Mouse (Mus musculus) cerebellum, adult 9-11 months (tissue): ENCODE measurements around the gene Naxd.
"Not testable (repeated sequence)": the region's sequence is repeated elsewhere in the genome, so short reads cannot be mapped to it uniquely, and the experiment has no call there.

Source experiments
- DNase-seq: peaks from one replicate; pipeline ENCODE4 v3.0.0; 2022

Gene Naxd

DNA sequence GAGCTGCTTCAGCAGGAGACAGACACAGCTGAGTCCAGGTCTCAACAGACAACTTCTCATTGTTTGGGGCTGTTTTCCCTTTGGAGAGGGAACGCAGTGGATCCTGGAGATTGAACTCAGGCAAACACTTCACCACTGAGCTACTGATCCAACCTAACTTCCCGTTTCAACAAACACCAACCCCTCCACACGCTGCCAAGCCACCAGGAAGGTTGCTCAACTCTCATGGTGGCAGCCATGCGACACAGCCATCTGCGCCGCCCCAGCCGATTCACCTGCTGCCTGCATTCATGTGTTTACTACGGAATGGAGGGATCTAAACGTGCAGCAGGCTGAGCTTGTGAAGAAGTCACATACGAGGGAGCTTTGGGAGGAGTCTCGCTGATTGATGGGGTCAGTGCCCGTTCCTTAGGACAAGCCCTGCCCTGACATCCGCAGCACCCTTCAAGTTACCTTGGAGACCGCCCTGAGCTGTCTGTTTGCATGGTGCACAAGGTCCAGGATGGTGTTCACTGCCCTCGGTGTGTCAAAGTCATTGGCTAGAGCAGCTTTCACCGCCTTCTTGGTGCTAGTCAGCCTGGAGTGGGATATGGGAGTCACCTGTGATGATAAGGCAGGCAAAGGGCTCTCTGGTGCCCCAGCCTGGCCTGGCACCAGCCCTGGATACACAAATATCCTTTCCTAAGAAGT, 20.2 kb downstream of the Naxd start:
- DNase-seq, result no peak

- no peak for DNase-seq
Observed at GRCm38 (mm10) chr8:11518056-11518396, 20.7 kb downstream of the Naxd start.

DNA sequence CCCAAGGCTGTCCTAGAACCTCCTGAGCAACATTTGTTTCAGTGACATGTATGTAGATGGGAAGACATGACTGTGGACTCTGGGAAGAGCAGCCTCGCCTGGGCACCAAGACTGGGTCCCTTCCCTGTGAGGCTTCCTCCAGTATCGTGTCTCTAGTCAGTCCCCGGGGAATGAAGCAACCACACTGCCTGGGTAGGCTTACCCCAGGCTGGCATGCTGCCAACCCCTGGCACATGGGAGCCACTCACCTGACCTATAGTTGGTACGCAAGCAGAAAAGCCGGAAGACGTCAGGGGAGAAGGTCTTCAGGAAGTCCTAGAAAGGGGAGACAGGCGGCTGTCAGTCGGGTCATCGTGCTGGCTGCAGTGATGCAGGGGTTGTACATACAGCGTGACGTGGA, 21.4 kb downstream of the Naxd start:
- DNase-seq, result no peak

GRCm38 (mm10) chr8:11523331-11523730, 26.0 kb downstream of the Naxd start:
- DNase-seq, result no peak

- DNase-seq, result no peak
Observed at GRCm38 (mm10) chr8:11530155-11530770, 33.0 kb downstream of the Naxd start.

DNA sequence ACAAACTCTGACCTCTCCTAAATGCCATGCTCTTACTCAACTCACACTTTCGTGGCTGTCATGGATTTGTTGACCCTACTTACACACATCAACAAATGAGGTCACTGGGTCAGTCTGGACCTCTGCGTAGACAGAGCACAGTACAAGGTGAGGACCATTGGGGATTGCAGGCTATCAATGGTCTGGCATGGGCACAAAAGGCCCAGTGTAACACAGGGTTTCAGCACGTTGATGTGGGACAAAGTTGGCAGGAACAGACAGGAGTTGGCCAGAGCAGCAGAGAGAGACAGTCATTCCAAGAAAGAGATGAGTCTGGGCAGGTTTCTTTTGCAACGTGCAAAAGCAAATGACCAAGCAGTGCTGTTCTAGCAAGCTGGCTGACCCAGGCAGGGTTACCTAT, 33.5 kb downstream of the Naxd start:
- no peak for DNase-seq

GRCm38 (mm10) chr8:11534494-11534893, 37.2 kb downstream of the Naxd start:
- no peak for DNase-seq

DNA sequence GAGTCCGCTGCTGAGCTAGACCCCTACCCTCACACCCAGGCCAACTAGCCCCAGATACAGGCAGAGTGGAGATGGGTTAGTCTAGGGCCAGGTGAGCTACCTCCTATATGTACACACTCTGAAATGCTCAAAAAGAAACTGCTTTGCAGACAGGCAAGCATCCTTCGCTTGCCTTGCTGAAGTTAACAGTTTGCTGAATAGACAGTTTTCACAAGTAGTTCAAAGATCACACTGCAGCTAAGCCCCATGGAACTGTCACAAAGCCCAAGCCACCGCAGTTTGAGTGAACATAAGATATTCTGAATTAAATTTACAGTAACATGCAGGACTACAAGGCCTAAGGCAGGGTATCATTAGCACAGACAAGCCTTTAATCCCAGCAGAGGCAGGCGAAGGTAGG, 41.7 kb downstream of the Naxd start:
- no peak for DNase-seq

GRCm38 (mm10) chr8:11540182-11540581, 42.9 kb downstream of the Naxd start:
- DNase-seq, result no peak

DNA sequence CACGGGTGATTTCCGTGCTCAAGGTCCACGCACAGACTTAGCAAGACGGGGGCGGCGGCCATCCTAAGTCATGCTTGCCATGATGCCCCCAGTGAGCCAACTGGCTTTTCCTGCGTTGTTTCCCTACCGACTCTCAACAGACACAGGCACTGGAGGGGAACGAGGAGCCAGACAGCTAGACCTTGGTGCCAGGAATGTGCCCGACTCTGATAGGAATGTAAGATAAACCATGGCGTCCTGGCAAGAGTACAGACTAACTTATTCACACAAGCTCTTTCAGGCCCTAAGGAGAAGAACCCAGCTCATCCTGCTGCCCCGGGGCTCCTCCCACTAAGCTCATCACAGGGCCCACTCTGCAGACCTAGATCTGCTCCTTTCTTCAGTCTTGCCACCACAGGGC, 44.7 kb downstream of the Naxd start:
- no peak for DNase-seq

DNA sequence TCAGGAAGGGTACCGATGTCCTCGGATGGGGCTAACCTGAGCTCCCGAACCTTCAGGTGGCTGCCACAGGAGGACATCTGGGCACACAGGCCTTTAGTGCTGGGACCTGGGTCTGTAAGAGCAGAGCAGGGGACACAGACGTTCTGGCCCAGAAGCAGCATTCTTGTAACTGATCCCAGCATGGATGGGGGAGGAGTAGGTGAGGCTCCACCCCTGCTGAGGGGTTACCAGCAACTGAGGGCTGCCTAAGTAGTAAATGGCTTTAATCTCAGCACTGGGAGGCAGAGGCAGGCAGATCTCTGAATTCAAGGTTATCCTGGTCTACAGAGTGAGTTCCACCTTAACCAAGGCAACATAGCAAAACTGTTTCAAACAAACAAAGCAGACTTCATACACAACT, 45.6 kb downstream of the Naxd start:
- DNase-seq, result no peak

DNA sequence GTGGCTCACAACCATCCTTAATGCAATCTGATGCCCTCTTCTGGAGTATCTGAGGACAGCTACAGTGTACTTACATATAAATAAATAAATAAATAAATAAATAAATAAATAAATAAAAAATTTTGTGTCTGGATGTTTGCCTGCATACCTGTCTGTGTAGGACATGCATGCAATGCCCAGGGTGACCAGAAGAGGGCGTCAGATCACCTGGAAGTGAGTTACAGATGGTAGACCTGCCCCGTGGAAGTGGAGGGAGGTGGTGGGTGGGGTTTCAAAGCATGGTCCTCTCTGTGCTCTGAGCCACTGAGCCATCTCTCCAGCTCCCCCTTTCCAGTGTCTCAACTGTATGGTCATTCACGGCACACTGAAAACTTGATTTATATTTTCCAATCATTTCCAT, 47.1 kb downstream of the Naxd start:
- DNase-seq, result peak; percentile 50

- DNase-seq, result no peak
Observed at GRCm38 (mm10) chr8:11547063-11547462, 49.8 kb downstream of the Naxd start.

DNA sequence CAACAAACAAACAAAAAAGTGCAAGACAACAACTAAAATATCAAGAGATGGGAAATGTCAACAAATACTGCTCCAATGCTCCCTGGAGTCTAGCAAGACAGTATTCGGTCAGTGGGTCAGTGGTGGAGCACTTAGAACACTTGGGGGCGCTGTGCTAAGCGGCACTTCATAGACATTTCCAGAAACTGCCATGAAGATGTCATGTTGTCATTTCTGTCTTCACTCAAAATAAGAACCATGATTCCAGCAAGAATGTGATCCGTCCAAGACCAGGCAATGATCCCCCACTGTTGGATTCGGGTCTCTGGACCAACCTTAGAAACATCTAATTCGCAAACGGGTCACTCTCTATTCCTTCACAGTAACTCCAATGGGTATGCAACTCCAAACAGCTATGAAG, 52.4 kb downstream of the Naxd start:
- peak; percentile 53 for DNase-seq

DNA sequence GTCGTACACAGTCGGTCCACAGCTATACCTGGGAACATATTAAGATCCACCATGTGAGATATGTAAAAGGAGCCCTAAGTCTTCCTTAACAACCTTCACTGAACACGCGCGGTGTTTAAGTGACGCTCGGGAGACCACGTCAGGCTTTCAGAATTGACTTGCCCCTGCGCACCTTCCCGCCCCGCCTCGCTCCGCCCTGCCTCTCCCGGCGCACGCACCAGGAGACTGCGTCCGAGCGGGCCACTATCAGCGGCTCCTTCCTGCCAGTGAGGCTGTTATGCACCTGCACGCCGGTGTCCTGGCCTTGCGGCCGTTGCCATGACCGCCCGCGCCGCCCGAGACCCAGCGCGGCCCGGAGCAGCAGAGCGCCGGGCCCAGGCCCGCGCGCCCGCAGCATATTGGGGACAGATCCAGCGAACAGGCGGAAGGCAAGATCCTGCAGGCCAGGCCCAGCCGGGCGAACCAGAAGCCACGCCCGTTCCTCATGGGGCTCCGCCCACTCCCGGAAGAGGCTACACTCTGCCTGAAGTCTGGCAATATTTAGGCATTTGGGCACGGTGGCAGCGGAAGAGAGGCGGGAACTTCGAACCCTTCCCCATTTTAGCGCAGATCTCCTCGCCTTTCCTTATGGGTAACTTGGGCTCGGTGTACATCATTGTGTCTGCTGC, 53.1 kb downstream of the Naxd start, which contains the start of gene Cars2:
Gene Cars2 (minus strand): TSS at position 503 of the 668 bp plus-strand sequence.
- DNase-seq, result peak; percentile 93

GRCm38 (mm10) chr8:11551497-11551896, 54.2 kb downstream of the Naxd start:
- not testable (repeated sequence) for DNase-seq

GRCm38 (mm10) chr8:11552390-11552789, 55.1 kb downstream of the Naxd start:
- no peak for DNase-seq

DNA sequence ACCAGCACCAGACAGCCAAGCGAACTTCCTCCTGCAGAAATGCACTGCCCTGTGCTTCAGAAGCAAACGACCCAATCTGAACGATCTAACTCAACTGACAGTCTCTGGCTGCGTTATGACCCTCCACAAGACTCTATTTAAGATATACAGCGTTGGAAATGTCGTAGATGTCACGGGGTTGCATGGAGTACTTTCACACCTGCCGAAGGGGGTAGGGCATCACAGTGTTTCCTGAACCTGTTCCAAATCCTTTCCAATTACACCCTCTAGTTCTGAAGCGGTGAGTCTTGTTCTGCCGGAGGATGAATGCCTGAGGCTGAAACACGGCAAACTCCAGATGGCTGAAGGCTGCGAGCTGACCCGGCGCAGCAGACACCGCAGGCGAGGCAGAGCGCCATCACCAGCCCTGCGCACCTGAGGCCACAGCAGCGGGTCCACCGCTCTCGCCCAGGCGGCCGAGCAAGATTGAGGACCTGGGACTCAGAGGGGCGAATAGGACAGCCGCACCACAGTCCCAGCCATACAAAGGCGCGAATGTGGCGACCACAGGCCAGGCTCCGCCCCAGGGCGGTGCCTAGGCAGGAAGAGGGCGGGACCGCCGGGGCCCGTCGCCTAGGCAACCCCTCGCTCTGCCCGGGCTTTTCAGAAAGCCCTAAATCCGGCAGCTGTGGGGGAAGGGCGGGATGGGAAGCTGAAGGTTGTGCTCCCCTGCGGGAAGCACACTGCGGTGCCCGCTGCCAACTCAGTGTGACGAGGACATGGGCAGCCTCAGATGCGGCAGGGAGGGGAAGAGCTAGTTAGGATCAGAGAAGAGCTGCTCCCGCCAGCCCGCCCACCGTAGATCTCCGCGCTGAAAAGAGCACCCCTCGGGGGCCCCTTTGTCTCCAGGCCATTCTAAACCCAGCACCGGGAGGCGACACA, 57.8 kb downstream of the Naxd start, which contains the start of gene Ing1:
Gene Ing1 (plus strand): TSS at position 773 of the 921 bp plus-strand sequence.
- DNase-seq, result peak; percentile 97

DNA sequence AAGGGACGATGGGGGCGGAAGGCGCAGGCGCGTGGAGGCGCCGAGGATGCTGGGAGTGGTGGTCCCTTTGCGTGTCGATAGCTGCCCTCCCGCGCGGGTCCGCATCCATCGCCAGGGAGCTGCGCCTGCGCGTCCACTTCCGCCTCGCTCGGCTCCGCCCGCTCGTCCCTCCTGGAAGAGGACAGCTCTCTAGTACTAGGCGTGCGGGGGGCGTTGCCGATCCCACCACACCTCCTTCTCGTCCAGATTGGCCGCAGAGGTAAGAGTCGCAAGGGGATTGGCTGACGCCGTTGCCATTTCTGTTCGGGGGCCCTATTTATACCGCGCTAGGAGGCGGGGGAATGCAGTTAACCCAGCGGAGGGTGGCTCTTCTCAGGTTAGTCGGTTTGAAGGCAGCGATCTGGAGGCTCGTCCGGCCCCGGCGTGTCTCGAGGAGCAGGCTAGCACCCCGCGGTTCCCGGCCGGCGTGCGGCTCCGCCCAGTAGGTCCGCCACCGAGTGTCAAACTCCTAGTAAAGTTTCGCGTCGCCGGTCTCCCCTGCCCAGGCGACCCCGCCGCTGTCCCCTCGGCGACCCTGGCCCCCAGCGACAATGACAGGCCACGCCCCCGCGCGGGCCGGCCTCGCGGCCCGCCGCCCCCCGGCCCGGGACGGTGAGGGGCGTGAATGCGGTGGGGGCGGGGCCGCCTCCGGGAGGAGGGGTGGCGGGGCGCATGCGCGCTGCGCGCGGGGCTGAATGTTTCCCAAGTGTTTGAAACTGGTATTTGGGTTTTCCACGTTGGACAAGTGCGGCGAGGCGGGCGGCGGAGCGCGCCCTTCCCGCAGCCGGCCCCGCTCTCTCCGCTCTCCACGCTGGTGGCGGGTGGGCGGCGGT, 58.6 kb downstream of the Naxd start:
- DNase-seq, result peak; percentile 100

DNA sequence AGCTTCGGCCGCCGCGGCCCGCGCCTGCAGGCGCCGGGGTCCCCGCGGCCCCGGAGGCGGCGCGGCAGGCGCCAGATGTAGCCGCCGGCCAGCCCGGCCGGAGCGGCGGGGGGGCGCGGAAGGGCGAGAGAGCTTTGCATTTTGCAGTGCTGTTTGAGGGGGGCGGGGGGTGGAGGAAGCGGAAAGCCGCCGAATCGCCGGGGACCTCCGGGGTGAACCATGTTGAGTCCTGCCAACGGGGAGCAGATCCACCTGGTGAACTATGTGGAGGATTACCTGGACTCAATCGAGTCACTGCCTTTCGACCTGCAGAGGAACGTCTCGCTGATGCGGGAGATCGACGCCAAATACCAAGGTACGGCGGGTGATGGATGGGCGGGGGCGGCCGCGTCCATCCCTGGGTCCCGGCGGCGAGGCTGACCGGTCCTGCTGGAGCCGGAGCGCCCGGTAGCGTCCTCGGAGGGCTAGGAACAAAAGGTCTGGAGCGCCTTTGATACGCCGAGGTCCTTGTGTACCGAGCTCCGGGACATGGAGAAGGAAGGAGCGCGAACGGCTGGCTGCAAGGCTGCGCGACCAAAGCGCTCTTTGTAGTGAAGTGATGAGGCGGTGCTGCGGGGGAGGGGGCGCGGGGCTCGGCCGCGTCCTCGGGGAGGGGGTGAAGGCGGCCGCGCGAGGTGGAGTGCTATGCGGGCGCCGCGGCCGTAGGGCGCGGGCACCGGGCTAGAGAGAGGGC, 59.6 kb downstream of the Naxd start:
- peak; percentile 77 for DNase-seq

DNA sequence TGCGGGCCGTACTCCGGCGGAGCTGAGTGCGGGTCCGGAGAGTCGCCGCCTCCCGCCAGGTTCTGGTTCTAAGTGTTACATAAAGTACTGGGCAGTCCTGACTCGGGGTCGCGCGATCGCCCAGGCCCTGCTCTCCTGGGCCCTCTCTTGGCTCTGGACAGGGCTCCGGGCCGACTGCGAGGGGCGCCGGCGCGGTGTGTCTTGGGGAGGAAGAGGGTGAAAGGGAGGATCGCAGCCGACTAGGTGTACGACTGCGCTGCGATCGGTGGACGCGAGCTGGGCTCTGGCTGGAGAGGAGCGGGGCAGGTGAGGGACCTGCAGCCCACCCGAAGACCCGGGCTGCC, 60.1 kb downstream of the Naxd start:
- DNase-seq, result no peak
